Mouse (Mus musculus): ENCODE measurements around the gene Ywhah. TPM values are rescaled to one million over a fixed set of nuclear protein-coding genes. Genes with fewer than 3 reads are reported as not detected.
"Not testable (repeated sequence)": the region's sequence is repeated elsewhere in the genome, so short reads cannot be mapped to it uniquely, and the experiment has no call there.

The Ywhah gene
- polyA plus RNA-seq, 1 experiment from 2014 or later, result 517 TPM

- Histone ChIP-seq H3K27me3 (no peaks in the 10 kb centered on the region; the same call in 1 of the 2 replicates), H3K4me1 (replicated peaks) (peaks cover 33% of the 10 kb centered on the region), H3K36me3 (no peaks in the 10 kb centered on the region), H3K4me2 (replicated peaks) (no peak overlapping the region), H3K9me3 (no peaks in the 10 kb centered on the region), H3K4me3 (replicated peaks) (no peak overlapping the region), H3K27ac (no peak overlapping the region), H3K9ac (replicated peaks) (no peak overlapping the region)
- no peak for ATAC-seq
- 82% methylated on average over 5 of the region's 5 CpGs for WGBS
Observed at GRCm38 (mm10) chr5:33015579-33015978, 3.0 kb upstream of the Ywhah start.

GRCm38 (mm10) chr5:33018189-33018560, 441 bp upstream of the Ywhah start:
- H3K4me3 ChIP-seq (replicated peaks), result peak overlapping the region; percentile 85
- peak overlapping the region; percentile 100 for H3K27ac ChIP-seq
- H3K4me1 ChIP-seq (replicated peaks), result peaks cover 42% of the 10 kb centered on the region
- peak overlapping the region; percentile 80 for H3K9ac ChIP-seq (replicated peaks)
- 4% methylated on average over 15 of the region's 15 CpGs for WGBS
- H3K4me2 ChIP-seq (replicated peaks), result peak overlapping the region; percentile 71
- no peaks in the 10 kb centered on the region for H3K9me3 ChIP-seq
- 0 out of 2 replicates have a peak, but pooled peaks cover 2% of the 10 kb centered on the region for H3K36me3 ChIP-seq
- H3K27me3 ChIP-seq, result no peaks in the 10 kb centered on the region; the same call in 1 of the 2 replicates
- peak; percentile 76 for ATAC-seq

DNA sequence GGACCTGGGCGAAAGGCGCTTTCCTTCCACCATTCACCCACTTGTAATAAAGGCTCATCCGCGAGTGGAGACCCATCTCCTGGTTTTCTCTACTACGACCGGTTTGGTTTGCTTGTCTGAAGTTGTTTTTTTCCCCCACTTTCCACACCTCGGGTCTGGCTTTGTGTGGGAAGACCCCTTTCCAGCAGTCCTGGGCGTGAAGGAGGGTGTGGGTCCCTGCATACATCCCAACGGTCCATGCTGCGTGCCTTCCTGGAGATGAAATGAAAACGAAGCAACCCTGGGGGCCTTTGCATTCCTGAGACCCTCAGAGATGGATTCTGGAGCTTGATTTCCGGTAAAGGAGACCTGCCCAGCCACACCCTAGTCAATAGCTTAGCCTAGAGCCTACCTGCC, 808 bp downstream of the Ywhah start:
- Histone ChIP-seq H3K27me3 (no peaks in the 10 kb centered on the region), H3K4me3 (replicated peaks) (peak overlapping the region; percentile 85), H3K9me3 (no peaks in the 10 kb centered on the region), H3K36me3 (peaks cover 15% of the 10 kb centered on the region), H3K9ac (replicated peaks) (peak overlapping the region; percentile 95), H3K4me2 (replicated peaks) (peak overlapping the region; percentile 87), H3K4me1 (replicated peaks) (peaks cover 52% of the 10 kb centered on the region), H3K27ac (peak overlapping the region; percentile 100)
- ATAC-seq, result no peak
- WGBS, result under 1% methylated on average over 12 of the region's 12 CpGs

- Histone ChIP-seq H3K4me1 (replicated peaks) (peaks cover 57% of the 10 kb centered on the region), H3K27me3 (no peaks in the 10 kb centered on the region), H3K9ac (replicated peaks) (0 out of 2 replicates have a peak overlapping the region, but pooled peaks have one; percentile 7), H3K27ac (no peak overlapping the region), H3K36me3 (peaks cover 29% of the 10 kb centered on the region), H3K9me3 (no peaks in the 10 kb centered on the region), H3K4me3 (replicated peaks) (no peak overlapping the region), H3K4me2 (replicated peaks) (peak overlapping the region; percentile 34)
- no peak for ATAC-seq
- WGBS, result 84% methylated on average over 2 of the region's 2 CpGs
Observed at GRCm38 (mm10) chr5:33021622-33022021, 3.0 kb downstream of the Ywhah start.

DNA sequence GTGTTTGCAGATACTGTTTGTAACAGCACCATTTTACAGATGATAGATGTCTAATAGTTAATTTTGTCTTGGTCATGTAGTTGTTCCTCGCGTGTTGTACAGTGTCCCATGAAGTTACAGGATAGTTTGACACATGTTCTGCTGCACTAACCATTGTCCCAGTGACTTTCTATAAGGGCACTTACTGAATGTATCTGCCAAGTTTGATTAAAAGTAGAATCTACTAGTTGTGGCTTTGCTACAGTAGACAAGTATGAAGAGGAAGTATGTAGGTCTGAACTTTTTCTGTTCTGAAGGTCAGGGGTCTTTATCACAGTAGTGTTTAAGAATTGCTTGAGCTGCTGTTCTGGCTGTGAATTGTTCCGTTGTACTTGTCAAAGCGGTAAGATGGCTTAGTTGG, 4.7 kb downstream of the Ywhah start:
- Histone ChIP-seq H3K27ac (no peak overlapping the region), H3K9me3 (no peaks in the 10 kb centered on the region), H3K27me3 (no peaks in the 10 kb centered on the region), H3K4me1 (replicated peaks) (peaks cover 49% of the 10 kb centered on the region), H3K36me3 (peaks cover 35% of the 10 kb centered on the region), H3K4me2 (replicated peaks) (no peak overlapping the region), H3K9ac (replicated peaks) (no peak overlapping the region), H3K4me3 (replicated peaks) (no peak overlapping the region)
- 93% methylated on average over 4 of the region's 4 CpGs for WGBS
- ATAC-seq, result no peak

- Histone ChIP-seq H3K4me1 (replicated peaks) (peaks cover 54% of the 10 kb centered on the region), H3K9me3 (no peaks in the 10 kb centered on the region), H3K36me3 (peaks cover 38% of the 10 kb centered on the region), H3K4me2 (replicated peaks) (no peak overlapping the region), H3K27ac (no peak overlapping the region), H3K9ac (replicated peaks) (no peak overlapping the region), H3K4me3 (replicated peaks) (no peak overlapping the region), H3K27me3 (no peaks in the 10 kb centered on the region)
- no peak for ATAC-seq
- 91% methylated on average over 5 of the region's 5 CpGs for WGBS
Observed at GRCm38 (mm10) chr5:33024474-33024873, 5.9 kb downstream of the Ywhah start.

DNA sequence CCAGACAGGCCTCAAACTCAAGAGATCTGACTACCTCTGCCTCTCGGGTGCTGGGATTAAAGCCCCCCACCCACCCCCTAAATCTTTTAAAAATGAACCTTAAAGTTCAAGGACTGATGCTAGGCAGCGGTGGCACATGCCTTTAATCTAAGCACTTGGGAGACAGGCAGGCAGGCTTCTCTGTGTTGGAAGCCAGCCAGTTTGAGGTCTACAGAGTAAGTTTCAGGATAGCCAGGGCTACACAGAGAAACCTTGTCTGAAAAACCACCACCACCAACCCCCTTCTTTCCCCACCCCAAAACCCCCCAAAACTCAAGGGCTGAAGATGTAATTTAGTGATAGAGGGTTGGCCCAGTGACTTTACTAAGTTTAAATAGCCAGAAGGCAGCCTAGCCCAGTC, 10.0 kb downstream of the Ywhah start:
- Histone ChIP-seq H3K9ac (replicated peaks) (no peak overlapping the region), H3K9me3 (no peaks in the 10 kb centered on the region), H3K4me3 (replicated peaks) (no peak overlapping the region), H3K4me2 (replicated peaks) (no peak overlapping the region), H3K27me3 (no peaks in the 10 kb centered on the region), H3K36me3 (peaks cover 31% of the 10 kb centered on the region), H3K4me1 (replicated peaks) (peaks cover 44% of the 10 kb centered on the region), H3K27ac (no peak overlapping the region)
- no peak for ATAC-seq
- 72% methylated on average over 2 of the region's 2 CpGs for WGBS

DNA sequence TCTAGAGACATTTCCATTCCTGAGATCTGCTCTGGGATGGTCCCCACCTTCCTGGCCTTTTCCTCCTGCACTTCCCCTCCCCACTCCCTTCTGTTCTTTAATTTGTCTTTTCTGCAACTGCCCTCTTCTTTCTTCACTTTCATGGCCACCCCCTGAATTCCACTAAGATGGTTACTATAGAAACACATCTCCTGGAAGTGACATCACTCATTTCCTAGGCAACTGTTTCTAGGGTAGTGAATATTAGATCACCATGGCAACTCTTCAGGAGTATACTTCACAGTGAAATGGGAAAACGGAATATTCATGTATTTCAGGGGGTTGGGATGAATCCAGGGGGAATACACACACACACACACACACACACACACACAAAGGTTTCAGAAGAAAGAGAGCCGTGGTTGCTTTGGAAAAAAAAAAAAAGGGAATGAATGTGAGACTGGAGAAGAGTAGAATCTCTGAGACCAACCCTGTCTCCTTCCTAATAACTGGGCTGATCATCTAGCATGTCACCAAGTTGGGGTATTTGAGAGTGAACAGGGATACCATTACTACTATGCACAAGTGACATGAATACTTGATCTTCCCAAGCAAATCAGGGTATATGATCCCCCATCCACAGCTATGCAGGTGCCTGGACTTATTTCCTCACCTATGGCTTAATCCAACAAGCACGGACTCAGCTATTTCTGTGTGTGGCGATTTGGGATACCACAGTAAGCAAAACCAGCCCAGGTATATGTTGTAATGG, 12.0 kb downstream of the Ywhah start:
- Histone ChIP-seq H3K27ac (peak overlapping the region; percentile 83), H3K27me3 (no peaks in the 10 kb centered on the region), H3K4me3 (replicated peaks) (no peak overlapping the region), H3K4me1 (replicated peaks) (peaks cover 33% of the 10 kb centered on the region), H3K9ac (replicated peaks) (0 out of 2 replicates have a peak overlapping the region, but pooled peaks have one; percentile 3), H3K36me3 (peaks cover 14% of the 10 kb centered on the region), H3K4me2 (replicated peaks) (peak overlapping the region; percentile 31), H3K9me3 (no peaks in the 10 kb centered on the region)
- peak; percentile 85 for ATAC-seq
- 50% methylated on average over 4 of the region's 4 CpGs for WGBS

DNA sequence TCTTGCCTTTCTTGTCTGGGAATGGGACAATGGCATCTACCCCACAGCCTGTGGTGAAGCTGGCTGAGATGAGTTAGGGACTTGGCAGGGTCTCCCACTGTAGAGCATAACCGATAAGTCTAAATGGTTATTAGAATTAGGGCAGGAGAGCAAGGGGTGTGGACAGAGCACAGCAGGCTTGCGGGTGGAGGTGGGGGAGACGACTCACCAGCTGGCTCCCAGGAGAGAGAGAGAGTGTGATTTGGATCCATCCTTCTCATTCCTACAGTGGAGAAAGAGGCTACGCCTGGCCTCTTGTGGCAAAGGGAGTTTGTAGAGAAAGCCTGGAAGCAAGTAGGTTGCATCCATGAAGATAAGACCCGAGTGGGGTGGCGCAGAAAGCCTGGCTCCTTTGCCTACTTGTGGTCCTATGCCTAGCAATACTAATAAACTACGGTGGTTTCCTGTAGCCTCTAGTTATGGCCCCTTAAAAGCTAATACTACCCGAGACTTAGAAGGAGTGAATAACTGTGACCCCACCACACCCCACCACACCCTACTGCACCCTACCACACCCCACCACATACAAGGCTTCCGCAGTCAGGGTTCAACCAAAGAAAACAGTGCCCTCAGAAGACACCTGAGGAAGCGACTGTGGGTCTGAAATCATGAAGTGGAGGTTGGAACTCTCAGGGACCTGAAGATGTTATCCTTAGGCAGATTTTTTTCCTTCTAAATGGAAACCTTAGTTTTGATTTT, 13.6 kb downstream of the Ywhah start:
- Histone ChIP-seq H3K4me3 (replicated peaks) (no peak overlapping the region), H3K4me1 (replicated peaks) (peaks cover 33% of the 10 kb centered on the region), H3K4me2 (replicated peaks) (no peak overlapping the region), H3K27ac (peak overlapping the region; percentile 83; the same call in 1 of the 2 replicates), H3K27me3 (no peaks in the 10 kb centered on the region), H3K9me3 (no peaks in the 10 kb centered on the region), H3K9ac (replicated peaks) (no peak overlapping the region), H3K36me3 (peaks cover 9% of the 10 kb centered on the region)
- ATAC-seq, result no peak
- WGBS, result 89% methylated on average over 10 of the region's 10 CpGs

DNA sequence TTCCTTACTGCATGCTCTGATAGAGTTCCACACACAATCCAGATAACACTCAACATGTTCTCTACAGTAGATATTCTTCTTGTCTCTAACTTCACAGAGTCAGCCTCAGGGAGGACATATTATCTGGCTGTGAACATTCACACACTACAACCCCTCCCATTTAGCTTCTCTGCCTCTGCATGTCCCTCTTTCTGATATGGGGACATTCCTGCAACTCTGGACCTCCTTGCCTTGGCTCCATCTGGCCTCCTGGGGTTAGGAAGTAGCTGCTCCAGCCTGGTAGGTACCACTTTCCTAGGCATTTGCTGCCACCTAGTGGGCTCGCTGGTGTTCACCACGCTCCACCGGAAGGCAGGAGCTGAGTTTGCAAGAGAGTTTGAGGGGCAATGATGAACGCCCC, 14.5 kb downstream of the Ywhah start:
- Histone ChIP-seq H3K4me1 (replicated peaks) (peaks cover 33% of the 10 kb centered on the region), H3K27me3 (no peaks in the 10 kb centered on the region), H3K4me2 (replicated peaks) (no peak overlapping the region), H3K9me3 (no peaks in the 10 kb centered on the region), H3K4me3 (replicated peaks) (no peak overlapping the region), H3K36me3 (peaks cover 5% of the 10 kb centered on the region), H3K27ac (no peak overlapping the region), H3K9ac (replicated peaks) (no peak overlapping the region)
- ATAC-seq, result peak; percentile 49
- WGBS, result 2% methylated on average over 4 of the region's 4 CpGs

DNA sequence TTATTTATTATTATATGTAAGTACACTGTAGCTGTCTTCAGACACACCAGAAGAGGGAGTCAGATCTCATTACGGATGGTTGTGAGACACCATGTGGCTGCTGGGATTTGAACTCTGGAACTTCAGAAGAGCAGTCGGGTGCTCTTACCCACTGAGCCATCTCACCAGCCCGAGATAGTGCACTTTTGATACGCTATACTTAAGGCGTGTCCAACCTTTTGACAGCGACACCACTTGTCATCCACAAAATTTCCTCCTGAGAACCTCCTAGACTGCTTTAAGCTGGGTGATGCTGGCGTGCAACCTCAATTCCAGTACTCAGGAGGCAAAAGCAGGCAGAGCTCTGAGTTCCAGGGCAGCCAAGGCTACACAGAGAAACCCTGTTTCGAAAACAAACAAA, 15.0 kb downstream of the Ywhah start:
- H3K4me2 ChIP-seq (replicated peaks); H3K27ac ChIP-seq; H3K27me3 ChIP-seq; H3K4me3 ChIP-seq (replicated peaks); H3K9ac ChIP-seq (replicated peaks); ATAC-seq; H3K36me3 ChIP-seq; H3K9me3 ChIP-seq: not testable (repeated sequence)
- peaks cover 33% of the 10 kb centered on the region for H3K4me1 ChIP-seq (replicated peaks)
- 47% methylated on average over 8 of the region's 8 CpGs for WGBS

DNA sequence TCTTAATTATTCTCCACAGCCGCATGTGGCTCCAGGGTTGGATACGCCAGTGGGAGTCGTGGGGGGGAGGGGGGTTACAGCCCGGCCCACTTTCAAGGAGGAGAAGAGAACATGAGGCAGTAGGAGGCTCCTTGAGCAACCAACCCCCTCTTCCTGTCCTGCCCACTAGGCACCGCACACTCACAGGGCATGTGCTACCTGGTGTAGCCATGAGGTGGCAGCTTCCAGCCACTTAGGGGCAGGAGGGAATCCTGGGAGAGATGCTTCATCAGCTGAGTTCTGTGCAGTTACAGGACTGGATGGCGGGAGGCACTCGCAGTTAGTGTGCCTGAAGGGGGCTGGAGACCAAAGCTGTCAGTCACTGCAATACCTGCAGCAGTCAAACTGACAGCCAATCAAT, 15.5 kb downstream of the Ywhah start:
- Histone ChIP-seq H3K4me1 (replicated peaks) (peaks cover 32% of the 10 kb centered on the region), H3K27ac (no peak overlapping the region), H3K4me2 (replicated peaks) (no peak overlapping the region), H3K27me3 (no peaks in the 10 kb centered on the region), H3K4me3 (replicated peaks) (no peak overlapping the region), H3K36me3 (no peaks in the 10 kb centered on the region), H3K9me3 (no peaks in the 10 kb centered on the region), H3K9ac (replicated peaks) (no peak overlapping the region)
- WGBS, result 24% methylated on average over 7 of the region's 7 CpGs
- ATAC-seq, result no peak
